Comparison of ENCODE assay signal across 10 mouse cellular contexts in the genomic region with DNA sequence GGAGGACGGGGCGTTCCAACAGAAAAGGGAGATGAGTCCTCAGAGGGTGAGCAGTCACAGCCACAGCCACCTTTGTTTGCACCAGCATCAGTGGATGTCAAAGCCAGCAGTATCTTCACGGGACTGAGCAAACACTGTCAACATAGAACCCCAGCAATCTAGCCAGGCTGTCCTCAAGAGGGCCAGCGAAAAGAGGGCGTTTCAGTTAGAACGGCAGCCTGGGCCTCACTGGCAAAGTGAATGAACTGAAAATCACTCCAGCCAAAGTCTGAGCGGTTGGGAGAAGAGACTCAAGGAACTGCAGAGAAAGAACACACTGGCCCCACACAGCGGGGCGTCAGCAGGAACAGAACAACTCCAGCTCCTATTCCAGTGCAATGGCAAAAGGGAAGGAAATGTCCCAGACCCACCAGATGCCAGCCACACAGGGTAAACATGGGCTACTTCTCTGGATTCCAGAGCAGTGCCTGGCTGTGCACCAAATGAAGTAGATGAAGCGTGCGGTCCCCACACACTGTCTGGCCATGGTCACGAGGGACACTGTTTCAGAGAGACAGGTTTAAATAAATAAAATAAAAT. TPM values are rescaled to one million over a fixed set of nuclear protein-coding genes. Genes with fewer than 3 reads are reported as not detected.
A peak's percentile ranks its signal among the peaks of the same experiment; 100 is the strongest.
DNase-seq lines count a peak whose midpoint lies in the region; ATAC-seq and TF ChIP-seq lines count a peak whose summit lies in the region.
"Had no signal": no experiment of that assay in that cellular context is flagged by ENCODE, and none has a peak within 500 bp of the region (broad histone marks: within the 10 kb centered on the region; RNA-seq: fewer than 3 reads in every experiment).

No protein-coding gene starts in this region.

- ATAC-seq in lung, embryonic 14.5 days (ENCODE audit: insufficient read depth): 0 out of 2 replicates have a peak, but pooled peaks have one; percentile 14
- ATAC-seq in hindbrain, embryonic 12.5 days (ENCODE audit: low FRiP score): no peak
- no peak for ATAC-seq in neural tube, embryonic 15.5 days (ENCODE audit: low FRiP score)

- peaks cover 22% of the 10 kb centered on the region for H3K4me1 ChIP-seq in lung, embryonic 14.5 days (ENCODE audit: insufficient read depth)
- peaks cover 85% of the 10 kb centered on the region for H3K4me1 ChIP-seq in hindbrain, embryonic 12.5 days
- H3K4me1 ChIP-seq in neural tube, embryonic 15.5 days: peaks cover 90% of the 10 kb centered on the region

- H3K4me2 ChIP-seq in lung, embryonic 14.5 days: no peak overlapping the region
- H3K4me2 ChIP-seq in hindbrain, embryonic 12.5 days (replicated peaks): no peak overlapping the region
- H3K4me2 ChIP-seq in neural tube, embryonic 15.5 days: no peak overlapping the region
- H3K4me2 ChIP-seq: heart, embryonic 15.5 days had no signal

- peaks cover 12% of the 10 kb centered on the region; the same call in 1 of the 2 replicates for H3K36me3 ChIP-seq in lung, embryonic 14.5 days (ENCODE audit: insufficient read depth)
- no peaks in the 10 kb centered on the region for H3K36me3 ChIP-seq in hindbrain, embryonic 12.5 days
- H3K36me3 ChIP-seq in neural tube, embryonic 15.5 days: no peaks in the 10 kb centered on the region

- TF ChIP-seq CTCF in lung, embryonic 14.5 days (IDR thresholded peaks at IDR 0.05; ENCODE audit: low read depth): no peak

- 43% methylated on average over 12 of the region's 12 CpGs for WGBS in lung, embryonic 14.5 days
- 57% methylated on average over 12 of the region's 12 CpGs for WGBS in hindbrain, embryonic 12.5 days
- 58% methylated on average over 12 of the region's 12 CpGs for WGBS in neural tube, embryonic 15.5 days

- no peak overlapping the region for H3K4me3 ChIP-seq in lung, embryonic 14.5 days (ENCODE audit: low read depth, low read length)
- no peak overlapping the region for H3K4me3 ChIP-seq in hindbrain, embryonic 12.5 days
- no peak overlapping the region for H3K4me3 ChIP-seq in neural tube, embryonic 15.5 days (replicated peaks)
- H3K4me3 ChIP-seq: heart, embryonic 15.5 days had no signal

- H3K27me3 ChIP-seq in lung, embryonic 14.5 days (ENCODE audit: insufficient read depth, low read length): no peaks in the 10 kb centered on the region
- H3K27me3 ChIP-seq in hindbrain, embryonic 12.5 days: no peaks in the 10 kb centered on the region
- H3K27me3 ChIP-seq in neural tube, embryonic 15.5 days (replicated peaks): no peaks in the 10 kb centered on the region
- H3K27me3 ChIP-seq: heart, embryonic 15.5 days had no signal

- H3K9me3 ChIP-seq in lung, embryonic 14.5 days (ENCODE audit: low read depth, low read length): no peaks in the 10 kb centered on the region
- H3K9me3 ChIP-seq in hindbrain, embryonic 12.5 days (replicated peaks): no peaks in the 10 kb centered on the region
- H3K9me3 ChIP-seq in neural tube, embryonic 15.5 days (replicated peaks): no peaks in the 10 kb centered on the region
- H3K9me3 ChIP-seq: heart, embryonic 15.5 days had no signal

- peak; percentile 52 for DNase-seq in cerebellum, adult 11-12 months
- DNase-seq in cerebellum, adult 9-10 months: no peak
- DNase-seq in lung, embryonic 14.5 days: peak; percentile 42
- DNase-seq in lung, postnatal 25 days (ENCODE audit: low spot score): no peak
- DNase-seq in layer of hippocampus, postnatal 25 days (ENCODE audit: extremely low spot score in 1 of 2, low spot score in 1 of 2): no peak
- no peak for DNase-seq in thymus, postnatal 14 days

- no peak overlapping the region for H3K27ac ChIP-seq in lung, embryonic 14.5 days (ENCODE audit: low read depth)
- peak overlapping the region; percentile 75 for H3K27ac ChIP-seq in hindbrain, embryonic 12.5 days
- peak overlapping the region; percentile 38 for H3K27ac ChIP-seq in neural tube, embryonic 15.5 days (replicated peaks)
- H3K27ac ChIP-seq: heart, embryonic 15.5 days had no signal

- H3K9ac ChIP-seq in lung, embryonic 14.5 days: no peak overlapping the region
- H3K9ac ChIP-seq in hindbrain, embryonic 12.5 days: no peak overlapping the region
- no peak overlapping the region for H3K9ac ChIP-seq in neural tube, embryonic 15.5 days (replicated peaks)
- H3K9ac ChIP-seq: heart, embryonic 15.5 days had no signal

RNA-seq across cellular contexts. Expression of a gene that starts 55.6 kb away (rescaled TPM):
- polyA plus RNA-seq in lung, embryonic 14.5 days (2014; fragmentation: Nextera tagmentation; extraction: Ambion mirVana): 5.3 and 5.6 TPM in 2 replicates
- 0.53 and 0.56 TPM in 2 replicates for polyA plus RNA-seq in hindbrain, embryonic 12.5 days (2016; fragmentation: Nextera tagmentation; extraction: Ambion mirVana)
- polyA plus RNA-seq in neural tube, embryonic 15.5 days (2015; fragmentation: Nextera tagmentation; extraction: Ambion mirVana): 3.5 and 3.9 TPM in 2 replicates
- 100 to 1,000 TPM in 1 of 2 experiments, 10 to 100 TPM in 1; 80.0 to 100 TPM for total RNA-seq in layer of hippocampus, postnatal 25 days (2021)
- total RNA-seq: common myeloid progenitor, adult 5-6 weeks had no signal

Comparison
In these comparisons a context has a peak if more than half of its experiments do, and no peak if none do; other contexts are left out.
1. DNase-seq: peak in cerebellum, adult 11-12 months (single experiment) and lung, embryonic 14.5 days (single experiment); none in cerebellum, adult 9-10 months (single experiment), lung, postnatal 25 days (single experiment), layer of hippocampus, postnatal 25 days (0 of 2) and thymus, postnatal 14 days (single experiment).